Mouse (Mus musculus): Measurements from ENCODE around the gene Samd4b.
A peak's percentile ranks its signal among the peaks of the same experiment; 100 is the strongest.

Samd4b gene

GRCm38 (mm10) chr7:28444344-28444974 lies 153.5 kb downstream of the Samd4b start:
- no peak for DNase-seq (ENCODE audit: low read depth)

GRCm38 (mm10) chr7:28442688-28443087 lies 155.3 kb downstream of the Samd4b start:
- no peak for DNase-seq (ENCODE audit: low read depth)

- no peak for DNase-seq (ENCODE audit: low read depth)
Observed at GRCm38 (mm10) chr7:28441776-28442485, 156.0 kb downstream of the Samd4b start.

- no peak for DNase-seq (ENCODE audit: low read depth)
Observed at GRCm38 (mm10) chr7:28440739-28441138, 157.2 kb downstream of the Samd4b start.

- DNase-seq (ENCODE audit: low read depth), result no peak
Observed at GRCm38 (mm10) chr7:28438771-28439170, 159.2 kb downstream of the Samd4b start.

- DNase-seq (ENCODE audit: low read depth), result no peak
Observed at GRCm38 (mm10) chr7:28437964-28438363, 160.0 kb downstream of the Samd4b start.

GRCm38 (mm10) chr7:28436932-28437570 lies 160.9 kb downstream of the Samd4b start, which contains the start of gene Gmfg:
Gene Gmfg, plus strand, starts transcription at chr7:28437447.
- DNase-seq (ENCODE audit: low read depth), result peak; percentile 82

GRCm38 (mm10) chr7:28436271-28436904 lies 161.6 kb downstream of the Samd4b start:
- peak; percentile 100 for DNase-seq (ENCODE audit: low read depth)

- DNase-seq (ENCODE audit: low read depth), result peak; percentile 34
Observed at GRCm38 (mm10) chr7:28435660-28436259, 162.2 kb downstream of the Samd4b start.

- DNase-seq (ENCODE audit: low read depth), result no peak
Observed at GRCm38 (mm10) chr7:28432252-28432651, 165.7 kb downstream of the Samd4b start.

- no peak for DNase-seq (ENCODE audit: low read depth)
Observed at GRCm38 (mm10) chr7:28430512-28430911, 167.4 kb downstream of the Samd4b start.

- DNase-seq (ENCODE audit: low read depth), result peak; percentile 40
Observed at GRCm38 (mm10) chr7:28427738-28428137, 170.2 kb downstream of the Samd4b start.

- no peak for DNase-seq (ENCODE audit: low read depth)
Observed at GRCm38 (mm10) chr7:28423018-28423417, 174.9 kb downstream of the Samd4b start.

- peak; percentile 40 for DNase-seq (ENCODE audit: low read depth)
Observed at GRCm38 (mm10) chr7:28419416-28419815, 178.5 kb downstream of the Samd4b start.

GRCm38 (mm10) chr7:28418096-28418670 lies 179.8 kb downstream of the Samd4b start:
- peak; percentile 93 for DNase-seq (ENCODE audit: low read depth)

- peak; percentile 53 for DNase-seq (ENCODE audit: low read depth)
Observed at GRCm38 (mm10) chr7:28417368-28417767, 180.6 kb downstream of the Samd4b start.

GRCm38 (mm10) chr7:28412826-28413225 lies 185.1 kb downstream of the Samd4b start:
- no peak for DNase-seq (ENCODE audit: low read depth)

GRCm38 (mm10) chr7:28410841-28411475 lies 187.0 kb downstream of the Samd4b start:
- DNase-seq (ENCODE audit: low read depth), result peak; percentile 39

- DNase-seq (ENCODE audit: low read depth), result no peak
Observed at GRCm38 (mm10) chr7:28401942-28402341, 196.0 kb downstream of the Samd4b start.

GRCm38 (mm10) chr7:28401030-28401429 lies 196.9 kb downstream of the Samd4b start:
- no peak for DNase-seq (ENCODE audit: low read depth)

GRCm38 (mm10) chr7:28398696-28399340 lies 199.1 kb downstream of the Samd4b start:
- no peak for DNase-seq (ENCODE audit: low read depth)
